Mouse (Mus musculus) stomach, postnatal 0 days (tissue): ENCODE measurements at regions not wholly inside any gene's neighbourhood (a gene's known extent, or its start where the extent isn't known, plus 50 kb on each side); places are given as distances from the start of the nearest gene placed in this dataset.

ENCODE experiments used
- CTCF ChIP-seq: IDR thresholded peaks from 2 replicates; pipeline ENCODE4 v1.5.1; 2016; ENCODE audit warnings: antibody characterized with exemption, low read depth, mild to moderate bottlenecking, moderate library complexity
- EP300 ChIP-seq: optimal IDR thresholded peaks from 2 replicates; pipeline ENCODE3; 2016; ENCODE audit warnings: antibody characterized with exemption

- no peak for TF ChIP-seq CTCF
- no peak for TF ChIP-seq EP300
These were observed 132.2 kb upstream of the Elac2 start for GRCm38 (mm10) chr11:64846577-64847147.
